Mouse (Mus musculus): ENCODE measurements around the gene Gm21973.

Gm21973 gene

GRCm38 (mm10) chr15:10325080-10325479 lies at the start of gene Gm21973:
Gene Gm21973, plus strand, starts transcription at chr15:10325380.
- no peak for DNase-seq (ENCODE audit: low spot score in 2 of 2)

GRCm38 (mm10) chr15:10276386-10276785 lies 48.8 kb upstream of the Gm21973 start:
- no peak for DNase-seq (ENCODE audit: low spot score in 2 of 2)

- DNase-seq (ENCODE audit: low spot score in 2 of 2) = no peak
These were observed 47.7 kb upstream of the Gm21973 start for GRCm38 (mm10) chr15:10277461-10277860.

- no peak for DNase-seq (ENCODE audit: low spot score in 2 of 2)
These were observed 43.6 kb upstream of the Gm21973 start for GRCm38 (mm10) chr15:10281546-10281945.

- DNase-seq (ENCODE audit: low spot score in 2 of 2) = no peak
These were observed 41.5 kb upstream of the Gm21973 start for GRCm38 (mm10) chr15:10283661-10284060.

- no peak for DNase-seq (ENCODE audit: low spot score in 2 of 2)
These were observed 28.6 kb upstream of the Gm21973 start for GRCm38 (mm10) chr15:10296570-10296969.

GRCm38 (mm10) chr15:10298058-10298457 lies 27.1 kb upstream of the Gm21973 start:
- no peak for DNase-seq (ENCODE audit: low spot score in 2 of 2)

GRCm38 (mm10) chr15:10299467-10299866 lies 25.7 kb upstream of the Gm21973 start:
- no peak for DNase-seq (ENCODE audit: low spot score in 2 of 2)

- DNase-seq (ENCODE audit: low spot score in 2 of 2) = no peak
These were observed 18.7 kb upstream of the Gm21973 start for GRCm38 (mm10) chr15:10306461-10306860.

GRCm38 (mm10) chr15:10311826-10312225 lies 13.4 kb upstream of the Gm21973 start:
- DNase-seq (ENCODE audit: low spot score in 2 of 2) = no peak

- peak; percentile 22 to 59 for DNase-seq (ENCODE audit: low spot score in 2 of 2)
These were observed 11.4 kb upstream of the Gm21973 start for GRCm38 (mm10) chr15:10313522-10314455.

- no peak for DNase-seq (ENCODE audit: low spot score in 2 of 2)
These were observed 5.4 kb downstream of the Gm21973 start for GRCm38 (mm10) chr15:10330626-10331025.

- no peak for DNase-seq (ENCODE audit: low spot score in 2 of 2)
These were observed 7.4 kb downstream of the Gm21973 start for GRCm38 (mm10) chr15:10332566-10332965.

- no peak for DNase-seq (ENCODE audit: low spot score in 2 of 2)
These were observed 13.4 kb downstream of the Gm21973 start for GRCm38 (mm10) chr15:10338606-10339005.

- no peak for DNase-seq (ENCODE audit: low spot score in 2 of 2)
These were observed 21.9 kb downstream of the Gm21973 start for GRCm38 (mm10) chr15:10347044-10347443.

GRCm38 (mm10) chr15:10358039-10358948 lies 33.1 kb downstream of the Gm21973 start, which contains the start of gene Agxt2:
Gene Agxt2, plus strand, starts transcription at chr15:10358532.
- no peak for DNase-seq (ENCODE audit: low spot score in 2 of 2)

GRCm38 (mm10) chr15:10366331-10366730 lies 41.2 kb downstream of the Gm21973 start:
- no peak for DNase-seq (ENCODE audit: low spot score in 2 of 2)

- no peak for DNase-seq (ENCODE audit: low spot score in 2 of 2)
These were observed 50.2 kb downstream of the Gm21973 start for GRCm38 (mm10) chr15:10375404-10375803.

GRCm38 (mm10) chr15:10378338-10378959 lies 53.3 kb downstream of the Gm21973 start:
- no peak for DNase-seq (ENCODE audit: low spot score in 2 of 2)

GRCm38 (mm10) chr15:10379757-10380458 lies 54.7 kb downstream of the Gm21973 start:
- no peak for DNase-seq (ENCODE audit: low spot score in 2 of 2)

GRCm38 (mm10) chr15:10387263-10387662 lies 62.1 kb downstream of the Gm21973 start:
- DNase-seq (ENCODE audit: low spot score in 2 of 2) = no peak
